Mouse (Mus musculus) 416B (cell line): ENCODE measurements around the gene Gab2.

Experiments
- DNase-seq: peaks from one replicate; pipeline ENCODE4 v3.0.0; 2011; ENCODE audit warnings: low read depth

Gene Gab2

DNA sequence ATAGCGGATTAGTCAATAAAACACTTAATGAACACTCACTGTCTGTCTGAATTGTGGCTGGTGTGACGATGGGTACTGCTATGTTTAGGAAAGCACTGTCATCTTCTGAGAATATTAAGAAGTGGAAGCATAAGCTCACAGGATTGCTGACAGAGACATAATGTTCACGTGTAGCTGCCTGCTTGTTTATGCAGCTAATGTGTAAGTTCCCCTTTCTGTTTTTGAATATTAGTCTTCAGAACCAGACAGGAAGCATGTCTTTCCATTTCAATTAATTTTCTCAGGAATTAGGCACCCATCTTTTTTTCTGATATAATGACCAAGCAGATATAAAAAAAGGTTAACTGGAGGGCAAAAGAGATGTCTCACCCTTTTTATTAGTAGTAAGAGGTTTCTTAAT is 55.1 kb downstream of the Gab2 start:
- DNase-seq, result peak; percentile 71

GRCm38 (mm10) chr7:97151082-97151813 is 69.9 kb downstream of the Gab2 start:
- DNase-seq, result no peak

DNA sequence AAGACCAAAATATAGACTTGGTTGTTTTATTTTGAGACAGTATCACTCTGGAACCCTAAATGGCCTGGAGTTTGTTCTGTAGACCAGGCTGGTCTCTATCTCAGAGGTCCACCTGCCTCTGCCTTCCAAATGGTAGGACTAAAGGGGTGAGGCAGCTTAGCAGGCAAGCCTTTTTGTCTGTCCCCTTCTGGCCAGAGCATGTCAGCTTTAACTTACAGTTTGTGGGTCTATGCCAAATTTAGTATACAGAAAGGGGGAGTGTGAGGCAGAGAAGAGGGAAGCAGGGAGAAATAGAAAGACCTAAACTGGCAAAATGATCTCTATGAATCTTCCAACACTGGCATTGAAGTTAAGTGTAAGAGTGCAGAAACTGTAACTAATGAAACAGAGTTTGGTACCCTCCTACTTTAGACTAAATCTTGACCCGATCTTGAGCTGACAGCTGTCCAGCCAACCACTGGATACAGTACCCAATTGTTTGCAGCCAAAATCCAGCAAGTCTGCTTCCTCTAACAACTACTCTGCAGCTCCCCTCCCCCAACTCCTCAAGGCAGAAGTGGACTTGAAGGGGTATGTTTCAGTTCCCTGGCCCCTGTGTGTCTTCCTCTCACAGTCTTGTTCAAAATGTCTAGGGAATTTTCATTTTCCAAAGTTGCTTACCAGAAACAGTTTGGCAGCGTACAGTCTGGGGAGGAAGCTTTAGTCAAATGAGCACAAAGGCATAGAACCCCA is 73.5 kb downstream of the Gab2 start:
- peak; percentile 43 for DNase-seq

GRCm38 (mm10) chr7:97164261-97164660 is 82.9 kb downstream of the Gab2 start:
- peak; percentile 65 for DNase-seq

- no peak for DNase-seq
These were observed 89.7 kb downstream of the Gab2 start for GRCm38 (mm10) chr7:97171089-97171488.

DNA sequence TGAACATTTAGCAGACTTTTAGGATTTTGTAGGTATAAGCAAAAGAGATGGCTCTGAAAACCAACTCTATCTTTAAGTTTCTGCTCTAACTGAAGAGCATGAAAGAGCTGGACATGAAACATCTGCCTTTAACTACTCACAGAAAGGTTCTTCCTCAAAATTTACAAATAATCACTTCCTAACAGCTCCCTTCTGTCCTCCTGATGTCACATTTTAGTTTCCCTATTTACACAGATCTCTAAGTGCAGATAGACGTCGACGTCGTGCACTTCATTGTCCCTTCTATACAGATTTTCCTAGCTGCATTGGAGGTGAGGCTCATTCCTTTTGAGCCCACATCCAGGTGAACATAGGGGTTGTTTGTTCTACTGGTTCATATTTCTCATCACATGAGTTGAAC is 90.3 kb downstream of the Gab2 start:
- peak; percentile 61 for DNase-seq

DNA sequence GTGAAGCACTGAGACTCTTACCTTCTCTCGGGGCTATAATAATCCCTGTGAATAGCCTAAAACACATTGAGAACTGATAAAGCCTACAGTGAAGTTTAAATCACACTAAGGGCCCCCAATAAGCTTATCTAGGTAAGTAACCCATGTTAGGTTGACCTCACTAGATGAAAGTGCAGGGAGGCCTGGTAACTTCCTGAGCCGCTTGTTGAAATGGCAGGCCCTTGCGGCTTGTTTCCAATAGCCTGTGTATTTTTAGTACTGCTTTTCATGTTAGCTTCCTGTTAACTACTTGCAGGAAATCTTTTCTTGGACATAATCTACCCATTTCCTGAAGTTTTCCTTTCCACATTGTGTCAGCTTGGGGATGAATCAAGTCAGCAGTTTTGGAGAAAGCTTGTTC is 90.7 kb downstream of the Gab2 start:
- peak; percentile 73 for DNase-seq

- no peak for DNase-seq
These were observed 100.5 kb downstream of the Gab2 start for GRCm38 (mm10) chr7:97181931-97182330.

DNA sequence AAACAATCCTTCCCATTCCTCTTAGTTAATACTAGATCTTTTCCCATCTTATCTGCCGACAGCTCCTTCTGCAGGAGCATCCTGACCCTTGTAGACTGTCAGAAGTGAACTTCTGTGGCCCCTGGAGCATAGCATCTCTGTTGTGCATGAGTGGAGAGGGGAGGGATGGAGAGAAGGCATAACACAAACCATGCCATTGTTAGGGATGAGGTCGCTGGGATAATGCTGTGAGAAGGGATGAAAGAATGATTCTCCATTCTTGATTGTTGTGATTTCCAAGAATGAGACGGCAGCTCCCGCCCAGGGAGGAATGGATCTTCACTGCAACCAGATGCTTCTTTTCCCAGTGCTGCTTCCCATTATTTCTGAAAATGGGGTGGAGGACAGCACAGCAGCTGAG is 102.0 kb downstream of the Gab2 start:
- DNase-seq, result no peak

DNA sequence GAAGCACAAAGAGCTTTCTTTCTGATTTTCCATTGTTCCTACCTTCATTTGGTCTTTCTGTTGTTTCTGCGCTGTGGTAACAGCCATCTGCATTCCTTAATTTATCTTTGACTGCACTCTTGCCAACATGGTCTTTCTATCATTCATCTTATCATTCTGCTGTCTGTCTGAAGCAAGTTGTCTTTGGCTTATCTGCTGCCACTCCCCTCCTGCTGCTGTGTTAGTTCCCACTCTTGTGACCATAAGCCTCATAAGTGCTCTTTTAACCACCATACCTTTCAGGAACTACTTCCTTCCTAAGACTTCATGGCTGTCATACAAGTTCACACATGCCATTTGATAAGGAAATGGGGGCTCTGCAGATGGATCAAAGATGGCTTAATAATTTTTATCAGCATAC is 102.6 kb downstream of the Gab2 start:
- DNase-seq, result peak; percentile 88

GRCm38 (mm10) chr7:97187387-97188081 is 106.1 kb downstream of the Gab2 start:
- DNase-seq, result no peak

DNA sequence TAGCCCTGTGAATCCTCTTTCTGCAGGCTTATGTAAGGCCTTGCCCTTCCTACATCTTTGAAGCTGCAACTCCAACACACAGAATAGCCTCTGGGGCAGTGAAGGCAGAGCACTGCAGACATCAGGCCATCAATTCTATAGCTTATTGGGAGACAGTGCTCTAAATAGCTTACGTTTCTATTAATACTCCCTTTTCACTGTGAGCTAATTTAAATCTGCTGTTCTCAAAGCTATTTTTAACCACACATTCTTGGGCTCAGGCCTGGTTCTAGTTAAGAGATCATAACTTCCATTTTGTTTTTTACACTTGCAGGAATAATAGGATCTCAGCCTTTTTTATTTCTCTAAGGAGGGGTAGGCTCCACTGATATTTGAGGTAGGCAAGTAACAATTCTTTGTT is 107.7 kb downstream of the Gab2 start:
- no peak for DNase-seq

- DNase-seq, result no peak
These were observed 122.5 kb downstream of the Gab2 start for GRCm38 (mm10) chr7:97203907-97204306.

- peak; percentile 17 for DNase-seq
These were observed 127.6 kb downstream of the Gab2 start for GRCm38 (mm10) chr7:97208811-97209549.

DNA sequence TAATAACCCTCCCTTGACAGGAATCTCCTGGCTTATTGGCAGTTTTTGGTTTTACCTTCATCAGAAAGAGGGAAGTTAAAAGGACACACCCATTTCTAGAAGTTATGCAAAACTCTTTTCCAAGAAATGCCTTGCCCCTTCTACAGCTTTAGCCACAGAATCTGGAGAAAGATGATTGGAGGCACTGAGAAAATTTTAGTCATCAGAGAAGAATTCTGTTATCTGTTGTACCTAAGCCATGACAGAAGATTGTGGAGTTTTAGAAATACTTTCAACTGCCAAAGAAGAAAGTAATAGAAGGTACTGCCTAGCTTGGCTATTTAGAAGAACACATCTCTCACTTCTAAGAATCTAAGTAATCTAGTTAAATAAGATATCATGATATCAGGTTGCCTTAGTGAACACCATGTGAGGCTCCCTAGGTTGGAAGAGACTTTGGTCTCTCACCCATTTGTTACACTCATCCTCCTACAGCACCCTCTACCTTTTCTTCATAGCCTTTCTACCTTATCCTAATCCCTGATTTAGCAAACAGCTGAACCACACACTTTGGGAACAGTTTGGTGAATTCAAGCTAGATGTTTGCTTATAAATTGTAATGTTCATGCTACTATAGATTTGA is 128.8 kb downstream of the Gab2 start:
- peak; percentile 71 for DNase-seq

GRCm38 (mm10) chr7:97211117-97211516 is 129.7 kb downstream of the Gab2 start:
- peak; percentile 98 for DNase-seq

DNA sequence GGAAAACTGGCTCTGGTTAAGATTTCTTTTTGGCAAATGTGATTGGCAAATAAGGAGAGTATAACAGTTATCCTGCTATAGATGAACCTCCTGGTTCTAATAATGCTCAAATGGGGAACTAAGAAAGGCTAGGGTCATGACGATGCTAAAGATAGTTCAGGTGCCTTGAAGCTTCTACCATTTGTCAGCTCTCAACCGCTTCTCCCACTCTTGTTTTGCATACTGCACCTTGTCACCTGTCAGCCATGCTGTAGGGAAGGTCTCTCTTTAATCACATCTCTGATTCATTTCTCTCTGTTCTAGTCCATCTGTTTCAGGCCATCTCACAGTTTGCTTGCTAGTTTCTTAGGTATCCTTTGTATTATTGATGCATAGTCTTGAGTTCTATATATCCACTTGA is 142.4 kb downstream of the Gab2 start:
- no peak for DNase-seq

DNA sequence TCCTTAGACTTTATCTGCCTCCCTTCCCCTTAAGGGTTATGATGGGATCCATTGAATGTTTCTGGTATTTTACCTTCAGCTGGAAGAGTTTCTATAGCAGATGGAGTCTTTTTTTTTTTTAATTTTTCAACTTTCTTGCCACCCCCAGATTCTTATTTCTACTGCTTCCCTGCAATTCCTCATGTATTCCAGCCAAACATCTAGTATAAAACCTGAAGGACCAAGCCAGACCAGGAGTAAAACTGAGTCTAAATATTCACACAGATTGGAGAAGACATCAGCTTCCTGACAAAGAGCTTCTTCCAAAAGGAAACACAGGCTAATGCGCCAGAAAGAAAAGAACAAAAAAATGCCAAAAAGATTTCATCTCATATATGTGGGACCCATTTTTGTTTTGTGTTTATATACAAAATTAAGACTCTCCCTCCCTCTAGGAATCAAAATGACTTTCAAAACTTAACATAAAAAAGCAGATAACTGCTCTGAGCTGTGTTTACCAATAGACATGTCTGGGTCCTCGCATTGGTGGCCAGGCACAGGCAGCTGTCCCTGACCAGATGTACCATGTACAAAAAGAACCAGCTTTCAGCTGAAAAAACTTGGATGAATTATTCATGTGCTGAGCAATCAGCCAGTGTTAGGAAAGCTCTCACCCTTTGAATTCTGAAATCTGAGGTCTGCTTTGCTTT is 164.0 kb downstream of the Gab2 start:
- DNase-seq, result no peak

DNA sequence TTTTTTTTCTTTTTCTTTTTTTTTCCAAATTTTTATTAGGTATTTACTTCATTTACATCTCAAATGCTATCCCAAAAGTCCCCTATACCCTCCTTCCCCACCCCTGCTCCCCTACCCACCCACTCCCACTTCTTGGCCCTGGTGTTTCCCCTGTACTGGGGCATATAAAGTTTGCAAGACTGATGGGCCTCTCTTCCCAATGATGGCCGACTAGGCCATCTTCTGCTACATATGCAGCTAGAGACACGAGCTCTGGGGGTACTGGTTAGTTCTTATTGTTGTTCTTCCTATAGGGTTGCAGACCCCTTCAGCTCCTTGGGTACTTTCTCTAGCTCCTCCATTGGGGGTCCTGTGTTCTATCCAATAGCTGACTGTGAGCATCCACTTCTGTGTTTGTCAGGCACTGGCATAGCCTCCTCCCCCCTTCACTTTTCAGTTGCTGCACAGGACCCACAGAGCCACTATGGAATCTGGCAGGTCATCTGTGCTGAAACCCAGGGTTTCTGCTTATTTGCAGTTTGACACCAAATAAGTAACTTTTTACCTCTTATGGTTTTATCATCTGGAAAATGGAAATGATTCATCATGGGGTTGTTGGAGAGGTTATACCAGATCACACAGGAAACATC is 164.7 kb downstream of the Gab2 start:
- peak; percentile 63 for DNase-seq

GRCm38 (mm10) chr7:97247661-97248060 is 166.3 kb downstream of the Gab2 start:
- no peak for DNase-seq

GRCm38 (mm10) chr7:97248136-97248535 is 166.8 kb downstream of the Gab2 start:
- no peak for DNase-seq
